Mouse (Mus musculus) CD4-positive helper T cell, adult 2 months (primary cell): ENCODE data around the gene Olfr1256.

Source experiments
- DNase-seq: peaks from one replicate; pipeline ENCODE4 v3.0.0-alpha.2; 2012; ENCODE audit warnings: low read depth, missing footprints, low spot score

Olfr1256 gene

DNA sequence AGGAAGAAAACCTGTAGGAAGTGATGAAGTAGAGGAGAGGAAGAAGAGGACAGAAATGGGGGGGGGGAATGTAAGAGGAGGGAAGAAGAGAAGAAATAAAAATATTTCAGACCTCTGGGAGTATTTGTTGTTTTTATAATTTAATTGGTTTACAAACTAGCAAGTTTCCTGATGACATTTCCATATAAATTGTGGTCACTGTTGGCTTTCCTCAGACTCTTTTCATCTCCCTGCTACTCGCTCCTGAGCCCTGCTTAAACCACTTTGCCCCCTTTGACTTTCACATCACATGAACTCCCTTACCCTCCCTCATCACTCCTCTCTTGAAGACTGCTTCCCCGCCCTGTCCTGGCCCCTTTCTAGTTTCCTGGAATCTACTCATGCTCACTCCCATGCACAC, at the start of gene Olfr1256:
TSS of gene Olfr1256 (minus strand) at position 101 of the 400 bp plus-strand sequence.
- DNase-seq = no peak

DNA sequence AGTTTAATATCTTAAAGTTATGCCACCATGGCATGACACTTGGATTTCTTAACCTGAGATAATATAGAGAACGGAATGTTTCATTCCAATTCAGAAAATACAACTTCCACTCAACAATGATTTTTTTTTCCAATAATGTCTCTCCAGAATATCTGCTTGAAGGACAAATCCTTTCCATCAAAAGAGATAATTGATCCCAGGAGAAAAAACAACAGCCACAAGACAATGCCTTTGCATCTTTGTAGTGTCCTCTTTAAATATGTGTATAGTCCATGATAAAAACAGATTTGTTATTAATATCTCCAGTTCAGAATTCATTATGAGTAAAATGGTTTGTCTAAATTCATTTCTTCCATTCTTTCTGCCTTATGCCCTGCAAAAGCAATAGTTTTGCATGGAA, 36.8 kb upstream of the Olfr1256 start, which contains the start of gene Olfr1257:
TSS of gene Olfr1257 (plus strand) at position 301 of the 400 bp plus-strand sequence.
- DNase-seq = no peak

- DNase-seq = no peak
These were observed 7.9 kb upstream of the Olfr1256 start for GRCm38 (mm10) chr2:89849230-89849629.

DNA sequence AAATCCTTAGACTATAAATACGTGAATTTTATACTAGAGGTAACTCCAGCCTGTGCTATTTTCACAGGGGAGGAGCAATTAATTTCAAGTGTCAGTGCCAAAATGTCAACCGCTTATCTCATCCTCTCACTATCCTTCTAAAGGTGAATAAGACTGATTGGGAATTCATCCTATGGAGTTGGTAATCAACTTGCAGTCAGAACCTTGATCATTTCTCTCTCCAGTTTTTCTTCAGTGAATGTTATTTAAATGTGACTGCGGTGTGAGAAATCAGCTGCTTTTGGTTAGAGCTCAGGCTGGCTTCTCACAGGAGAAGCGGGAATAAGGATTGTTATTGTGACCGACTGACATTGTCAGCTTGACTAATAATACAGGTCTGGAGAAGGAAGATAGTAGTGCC, 6.8 kb upstream of the Olfr1256 start, which contains the start of gene Olfr48:
TSS of gene Olfr48 (minus strand) at position 101 of the 400 bp plus-strand sequence.
- no peak for DNase-seq

DNA sequence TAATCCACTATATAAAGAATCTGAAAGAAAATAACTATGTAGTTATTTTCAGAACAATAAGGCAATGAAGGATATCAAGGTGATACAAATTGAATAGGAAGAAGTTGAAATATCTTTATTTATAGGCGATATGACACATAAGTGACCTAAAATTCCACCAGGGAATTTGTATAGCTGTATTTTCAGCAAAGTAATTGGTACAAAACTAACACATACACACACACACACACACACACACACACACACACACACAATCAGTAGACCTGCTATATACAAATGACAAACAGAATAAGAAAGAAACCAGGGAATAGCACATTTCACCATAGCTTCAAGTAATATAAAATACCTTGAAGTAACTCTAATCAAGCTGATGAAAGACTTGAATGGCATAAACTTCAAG, 21.1 kb downstream of the Olfr1256 start:
- no peak for DNase-seq

DNA sequence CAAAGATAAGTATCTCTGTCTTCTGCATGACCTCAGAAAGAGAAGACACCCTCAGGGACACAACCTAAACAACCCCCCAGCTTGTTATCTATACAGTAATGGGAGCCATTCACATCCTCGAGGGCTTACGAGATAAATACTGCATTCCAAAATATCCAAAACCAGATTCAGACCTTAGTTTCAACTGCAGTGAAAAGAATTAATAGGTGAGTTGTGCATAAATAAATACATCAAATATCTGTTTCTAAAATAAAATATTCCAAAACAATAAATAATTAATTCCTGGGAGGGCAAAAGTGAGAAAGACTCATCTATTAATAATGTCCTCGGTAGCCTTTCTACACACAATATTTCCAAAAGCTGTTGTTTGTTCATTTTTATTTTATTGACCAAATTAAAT, 29.6 kb downstream of the Olfr1256 start, which contains the start of gene Olfr1255:
TSS of gene Olfr1255 (plus strand) at position 301 of the 400 bp plus-strand sequence.
- DNase-seq = no peak

GRCm38 (mm10) chr2:89810751-89811150, 30.6 kb downstream of the Olfr1256 start:
- DNase-seq = no peak

- no peak for DNase-seq
These were observed 41.8 kb downstream of the Olfr1256 start for GRCm38 (mm10) chr2:89799583-89799982.

GRCm38 (mm10) chr2:89793519-89793918, 47.8 kb downstream of the Olfr1256 start, which contains the start of gene Olfr1254:
Gene Olfr1254, minus strand, starts transcription at chr2:89793619.
- no peak for DNase-seq
